Mouse (Mus musculus): ENCODE measurements around the gene Gm38392. TPM values are rescaled to one million over a fixed set of nuclear protein-coding genes. Genes with fewer than 3 reads are reported as not detected.

Gm38392 gene
- 0.10 TPM in 1 of 2 replicates, not detected in the other for polyA plus RNA-seq (2012; rRNA removed)

GRCm38 (mm10) chr3:88287110-88287509, at the start of gene Gm38392:
Gm38392 (minus strand) TSS chr3:88287210.
- no peaks in the 10 kb centered on the region for H3K4me1 ChIP-seq (ENCODE audit: control insufficient read depth, insufficient read depth, low read length)

GRCm38 (mm10) chr3:88336058-88337013, 49.3 kb upstream of the Gm38392 start, which contains the start of the genes Tmem79 and Smg5:
Tmem79 (minus strand) TSS chr3:88336148.
Smg5 (plus strand) TSS chr3:88336260.
- peak; percentile 96 to 97 for DNase-seq
- no peaks in the 10 kb centered on the region for H3K27me3 ChIP-seq (ENCODE audit: control insufficient read depth, insufficient read depth, low read length)
- under 1% methylated on average over 65 of the region's 66 CpGs for WGBS
- peak within 1 kb of the TSS; percentile 84 for H3K4me3 ChIP-seq (replicated peaks; ENCODE audit: insufficient read depth, low read depth, low read length)
- TF ChIP-seq CTCF (IDR thresholded peaks at IDR 0.05; ENCODE audit: borderline replicate concordance, insufficient read depth, low read depth, low read length) (no peak), POLR2A (IDR thresholded peaks at IDR 0.05; ENCODE audit: borderline replicate concordance, insufficient read depth, low read length) (peak; percentile 95)
- H3K4me1 ChIP-seq (ENCODE audit: control insufficient read depth, insufficient read depth, low read length): peaks cover 6% of the 10 kb centered on the region
- H3K27ac ChIP-seq (ENCODE audit: insufficient read depth, low read length): peak within 1 kb of the TSS; percentile 79

More at GRCm38 (mm10) chr3:88287110-88287509, at the start of gene Gm38392:
- Histone ChIP-seq H3K4me3 (replicated peaks; ENCODE audit: insufficient read depth, low read depth, low read length) (no peak within 1 kb of the TSS), H3K27ac (ENCODE audit: insufficient read depth, low read length) (no peak within 1 kb of the TSS), H3K27me3 (ENCODE audit: control insufficient read depth, insufficient read depth, low read length) (no peaks in the 10 kb centered on the region)
- 99% methylated on average over 4 of the region's 4 CpGs for WGBS
- TF ChIP-seq POLR2A (IDR thresholded peaks at IDR 0.05; ENCODE audit: borderline replicate concordance, insufficient read depth, low read length) (no peak), CTCF (IDR thresholded peaks at IDR 0.05; ENCODE audit: borderline replicate concordance, insufficient read depth, low read depth, low read length) (no peak)
- DNase-seq: no peak

- Histone ChIP-seq H3K27ac (ENCODE audit: insufficient read depth, low read length) (peak overlapping the region; percentile 71), H3K27me3 (ENCODE audit: control insufficient read depth, insufficient read depth, low read length) (no peaks in the 10 kb centered on the region), H3K4me3 (replicated peaks; ENCODE audit: insufficient read depth, low read depth, low read length) (peak overlapping the region; percentile 84), H3K4me1 (ENCODE audit: control insufficient read depth, insufficient read depth, low read length) (peaks cover 6% of the 10 kb centered on the region)
- no peak for TF ChIP-seq CTCF (IDR thresholded peaks at IDR 0.05; ENCODE audit: borderline replicate concordance, insufficient read depth, low read depth, low read length)
- no peak for TF ChIP-seq POLR2A (IDR thresholded peaks at IDR 0.05; ENCODE audit: borderline replicate concordance, insufficient read depth, low read length)
- no peak for DNase-seq
- WGBS: under 1% methylated on average over 27 of the region's 27 CpGs
Observed at GRCm38 (mm10) chr3:88335436-88336053, 48.5 kb upstream of the Gm38392 start.

GRCm38 (mm10) chr3:88334902-88335435, 48.0 kb upstream of the Gm38392 start:
- Histone ChIP-seq H3K4me1 (ENCODE audit: control insufficient read depth, insufficient read depth, low read length) (peaks cover 6% of the 10 kb centered on the region), H3K27me3 (ENCODE audit: control insufficient read depth, insufficient read depth, low read length) (no peaks in the 10 kb centered on the region), H3K4me3 (replicated peaks; ENCODE audit: insufficient read depth, low read depth, low read length) (peak overlapping the region; percentile 84), H3K27ac (ENCODE audit: insufficient read depth, low read length) (no peak overlapping the region)
- TF ChIP-seq POLR2A (IDR thresholded peaks at IDR 0.05; ENCODE audit: borderline replicate concordance, insufficient read depth, low read length) (no peak), CTCF (IDR thresholded peaks at IDR 0.05; ENCODE audit: borderline replicate concordance, insufficient read depth, low read depth, low read length) (no peak)
- WGBS: 28% methylated on average over 3 of the region's 3 CpGs
- DNase-seq: no peak

- TF ChIP-seq CTCF (IDR thresholded peaks at IDR 0.05; ENCODE audit: borderline replicate concordance, insufficient read depth, low read depth, low read length): no peak
- TF ChIP-seq POLR2A (IDR thresholded peaks at IDR 0.05; ENCODE audit: borderline replicate concordance, insufficient read depth, low read length): no peak
- Histone ChIP-seq H3K4me1 (ENCODE audit: control insufficient read depth, insufficient read depth, low read length) (peaks cover 6% of the 10 kb centered on the region), H3K4me3 (replicated peaks; ENCODE audit: insufficient read depth, low read depth, low read length) (no peak overlapping the region), H3K27ac (ENCODE audit: insufficient read depth, low read length) (no peak overlapping the region), H3K27me3 (ENCODE audit: control insufficient read depth, insufficient read depth, low read length) (no peaks in the 10 kb centered on the region)
- WGBS: 70% methylated on average over 12 of the region's 12 CpGs
- no peak for DNase-seq
Observed at GRCm38 (mm10) chr3:88334029-88334658, 47.1 kb upstream of the Gm38392 start.

GRCm38 (mm10) chr3:88331282-88331681, 44.3 kb upstream of the Gm38392 start:
- Histone ChIP-seq H3K4me1 (ENCODE audit: control insufficient read depth, insufficient read depth, low read length) (peaks cover 2% of the 10 kb centered on the region), H3K27me3 (ENCODE audit: control insufficient read depth, insufficient read depth, low read length) (no peaks in the 10 kb centered on the region), H3K4me3 (replicated peaks; ENCODE audit: insufficient read depth, low read depth, low read length) (no peak overlapping the region), H3K27ac (ENCODE audit: insufficient read depth, low read length) (no peak overlapping the region)
- TF ChIP-seq POLR2A (IDR thresholded peaks at IDR 0.05; ENCODE audit: borderline replicate concordance, insufficient read depth, low read length) (no peak), CTCF (IDR thresholded peaks at IDR 0.05; ENCODE audit: borderline replicate concordance, insufficient read depth, low read depth, low read length) (peak; percentile 66; the same call in 1 of the 2 replicates)
- 27% methylated on average over 2 of the region's 2 CpGs for WGBS
- DNase-seq: no peak

- Histone ChIP-seq H3K27ac (ENCODE audit: insufficient read depth, low read length) (no peak overlapping the region), H3K4me3 (replicated peaks; ENCODE audit: insufficient read depth, low read depth, low read length) (no peak overlapping the region), H3K27me3 (ENCODE audit: control insufficient read depth, insufficient read depth, low read length) (no peaks in the 10 kb centered on the region), H3K4me1 (ENCODE audit: control insufficient read depth, insufficient read depth, low read length) (peaks cover 7% of the 10 kb centered on the region)
- no peak for TF ChIP-seq POLR2A (IDR thresholded peaks at IDR 0.05; ENCODE audit: borderline replicate concordance, insufficient read depth, low read length)
- TF ChIP-seq CTCF (IDR thresholded peaks at IDR 0.05; ENCODE audit: borderline replicate concordance, insufficient read depth, low read depth, low read length): no peak
- 74% methylated on average over 5 of the region's 5 CpGs for WGBS
- DNase-seq: no peak
Observed at GRCm38 (mm10) chr3:88328956-88329355, 41.9 kb upstream of the Gm38392 start.

Data from cerebellum, adult 2 months (tissue).